Mouse (Mus musculus): ENCODE measurements around the gene Fam98a.

GRCm38 (mm10) chr17:75516591-75516990 lies 35.2 kb downstream of the Fam98a start:
- TF ChIP-seq POLR2A (IDR thresholded peaks at IDR 0.05; ENCODE audit: borderline replicate concordance, control insufficient read depth, low read depth, low read length) (no peak), CTCF (IDR thresholded peaks at IDR 0.05; ENCODE audit: control insufficient read depth, insufficient read depth, low read length) (no peak)
